Mouse (Mus musculus) limb, embryonic 12.5 days (tissue): ENCODE results near the gene Pik3r1. TPM values are rescaled to one million over a fixed set of nuclear protein-coding genes. Genes with fewer than 3 reads are reported as not detected.

Source experiments
- ATAC-seq: fragments of 200-750 bp; cut with Nextera tagmentation; 2 replicates; pipeline ENCODE4 v1.8.0; 2017; ENCODE audit warnings: low read depth, moderate TSS enrichment; ENCODE audit not compliant: insufficient number of reproducible peaks, insufficient read depth, low FRiP score, low TSS enrichment
- H3K27ac ChIP-seq: fragments of 300-500 bp; sonication (generic); 2 replicates; pipeline ENCODE4 v1.5.1; 2016; ENCODE audit warnings: mild to moderate bottlenecking, moderate library complexity
- H3K27me3 ChIP-seq: fragments of 300-500 bp; sonication (generic); 2 replicates; pipeline ENCODE4 v1.6.1; 2016; ENCODE audit warnings: mild to moderate bottlenecking, moderate library complexity
- H3K36me3 ChIP-seq: fragments of 300-500 bp; sonication (generic); 2 replicates; pipeline ENCODE4 v1.6.1; 2016; ENCODE audit warnings: mild to moderate bottlenecking, moderate library complexity
- H3K4me1 ChIP-seq: fragments of 300-500 bp; sonication (generic); replicated peaks from 2 replicates; pipeline ENCODE4 v1.6.1; 2016
- H3K4me2 ChIP-seq: fragments of 300-500 bp; sonication (generic); 2 replicates; pipeline ENCODE4 v1.6.1; 2016; ENCODE audit warnings: mild to moderate bottlenecking, moderate library complexity
- H3K4me3 ChIP-seq: fragments of 300-500 bp; sonication (generic); replicated peaks from 2 replicates; pipeline ENCODE4 v1.5.1; 2016; ENCODE audit warnings: mild to moderate bottlenecking
- H3K9ac ChIP-seq: fragments of 300-500 bp; sonication (generic); replicated peaks from 2 replicates; pipeline ENCODE4 v1.6.1; 2016; ENCODE audit warnings: mild to moderate bottlenecking, moderate library complexity
- H3K9me3 ChIP-seq: fragments of 300-500 bp; sonication (generic); 2 replicates; pipeline ENCODE4 v1.6.1; 2016; ENCODE audit warnings: mild to moderate bottlenecking, moderate library complexity
- WGBS: fragments of 180-500 bp; shearing (Covaris S2); methylation state at CpG from one replicate; pipeline ENCODE4 v1.1.7; 2016; 5-methylcytosine and 5-hydroxymethylcytosine counted together
- polyA plus RNA-seq: library from polyadenylated mRNA; unstranded; fragments of >200 nt; fragmentation: Nextera tagmentation; extraction: Ambion mirVana; gene quantifications from 2 replicates; pipeline ENCODE4 v1.2.1, GENCODE M21; 2016

The Pik3r1 gene
- polyA plus RNA-seq, 1 experiment from 2014 or later: 20.7 TPM

DNA sequence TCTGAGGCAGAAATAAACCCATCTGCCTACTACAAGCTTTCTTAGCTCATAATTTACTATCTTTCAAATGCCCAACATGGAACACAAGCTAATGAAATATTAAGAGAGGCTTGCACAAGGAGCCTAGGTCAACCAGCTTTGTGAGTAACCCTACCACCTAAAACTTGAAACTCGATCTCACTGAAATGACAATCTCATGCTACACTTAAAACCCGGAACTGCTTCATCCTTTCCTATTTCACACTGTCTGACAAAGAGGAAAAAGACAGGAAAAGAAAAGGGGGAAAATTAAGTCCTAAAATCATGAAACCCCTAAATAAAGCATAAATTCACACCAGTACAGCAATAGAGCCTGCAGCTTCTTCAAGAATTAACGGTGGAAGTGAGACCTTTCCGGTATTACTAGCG, 1.4 kb downstream of the Pik3r1 start:
- H3K27ac ChIP-seq: peak overlapping the region; percentile 92; the same call in 1 of the 2 replicates
- peak overlapping the region; percentile 92 for H3K4me2 ChIP-seq
- no peaks in the 10 kb centered on the region for H3K9me3 ChIP-seq
- no peaks in the 10 kb centered on the region; the same call in 1 of the 2 replicates for H3K27me3 ChIP-seq
- peak overlapping the region; percentile 86 for H3K9ac ChIP-seq
- WGBS: 1% methylated on average over 5 of the region's 5 CpGs
- no peak for ATAC-seq
- peaks cover 21% of the 10 kb centered on the region for H3K4me1 ChIP-seq
- peak overlapping the region; percentile 84 for H3K4me3 ChIP-seq
- no peaks in the 10 kb centered on the region for H3K36me3 ChIP-seq

DNA sequence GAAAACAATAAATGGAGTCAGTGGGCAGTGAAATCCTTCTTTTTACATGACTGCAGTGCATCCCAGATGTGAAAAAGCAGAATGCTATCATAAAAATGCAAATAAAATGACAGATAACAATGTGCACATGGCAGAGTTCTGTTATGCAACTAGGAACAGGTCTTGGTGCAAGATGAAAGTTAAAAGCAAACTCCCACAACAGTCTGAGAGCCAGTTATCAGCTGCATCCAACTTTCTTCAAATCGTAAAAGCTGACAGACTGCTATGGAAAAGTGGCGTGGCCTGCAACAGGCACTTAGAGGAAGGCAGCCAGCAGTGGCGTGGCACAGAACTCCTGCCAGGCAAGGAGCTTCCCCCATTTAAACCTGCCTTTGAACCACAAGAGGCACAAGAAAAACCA, 2.0 kb downstream of the Pik3r1 start:
- H3K4me1 ChIP-seq: peaks cover 22% of the 10 kb centered on the region
- 16% methylated on average over 3 of the region's 3 CpGs for WGBS
- H3K4me2 ChIP-seq: peak overlapping the region; percentile 92
- no peaks in the 10 kb centered on the region; the same call in 1 of the 2 replicates for H3K27me3 ChIP-seq
- no peaks in the 10 kb centered on the region for H3K9me3 ChIP-seq
- H3K27ac ChIP-seq: no peak overlapping the region
- H3K9ac ChIP-seq: no peak overlapping the region
- no peak for ATAC-seq
- peak overlapping the region; percentile 84 for H3K4me3 ChIP-seq
- no peaks in the 10 kb centered on the region for H3K36me3 ChIP-seq

GRCm38 (mm10) chr13:101764111-101764510, 3.9 kb downstream of the Pik3r1 start:
- H3K9me3 ChIP-seq: no peaks in the 10 kb centered on the region
- WGBS: 61% methylated on average over 5 of the region's 5 CpGs
- H3K4me1 ChIP-seq: peaks cover 34% of the 10 kb centered on the region
- no peaks in the 10 kb centered on the region; the same call in 1 of the 2 replicates for H3K27me3 ChIP-seq
- H3K9ac ChIP-seq: no peak overlapping the region
- ATAC-seq: no peak
- no peaks in the 10 kb centered on the region for H3K36me3 ChIP-seq
- no peak overlapping the region for H3K27ac ChIP-seq
- H3K4me3 ChIP-seq: no peak overlapping the region
- H3K4me2 ChIP-seq: peak overlapping the region; percentile 4; the same call in 1 of the 2 replicates

- WGBS: 91% methylated on average over 9 of the region's 9 CpGs
- no peaks in the 10 kb centered on the region for H3K9me3 ChIP-seq
- no peak overlapping the region for H3K4me2 ChIP-seq
- H3K27ac ChIP-seq: no peak overlapping the region
- no peaks in the 10 kb centered on the region; the same call in 1 of the 2 replicates for H3K27me3 ChIP-seq
- H3K36me3 ChIP-seq: no peaks in the 10 kb centered on the region
- no peak overlapping the region for H3K4me3 ChIP-seq
- no peak for ATAC-seq
- no peak overlapping the region for H3K9ac ChIP-seq
- peaks cover 36% of the 10 kb centered on the region for H3K4me1 ChIP-seq
Observed at GRCm38 (mm10) chr13:101763676-101764075, 4.3 kb downstream of the Pik3r1 start.

- WGBS: 79% methylated on average over 5 of the region's 5 CpGs
- H3K27me3 ChIP-seq: no peaks in the 10 kb centered on the region; the same call in 1 of the 2 replicates
- no peak overlapping the region for H3K4me3 ChIP-seq
- H3K4me1 ChIP-seq: peaks cover 40% of the 10 kb centered on the region
- no peak overlapping the region for H3K9ac ChIP-seq
- no peaks in the 10 kb centered on the region for H3K36me3 ChIP-seq
- H3K27ac ChIP-seq: no peak overlapping the region
- ATAC-seq: no peak
- H3K4me2 ChIP-seq: no peak overlapping the region
- H3K9me3 ChIP-seq: no peaks in the 10 kb centered on the region
Observed at GRCm38 (mm10) chr13:101763149-101763548, 4.9 kb downstream of the Pik3r1 start.

DNA sequence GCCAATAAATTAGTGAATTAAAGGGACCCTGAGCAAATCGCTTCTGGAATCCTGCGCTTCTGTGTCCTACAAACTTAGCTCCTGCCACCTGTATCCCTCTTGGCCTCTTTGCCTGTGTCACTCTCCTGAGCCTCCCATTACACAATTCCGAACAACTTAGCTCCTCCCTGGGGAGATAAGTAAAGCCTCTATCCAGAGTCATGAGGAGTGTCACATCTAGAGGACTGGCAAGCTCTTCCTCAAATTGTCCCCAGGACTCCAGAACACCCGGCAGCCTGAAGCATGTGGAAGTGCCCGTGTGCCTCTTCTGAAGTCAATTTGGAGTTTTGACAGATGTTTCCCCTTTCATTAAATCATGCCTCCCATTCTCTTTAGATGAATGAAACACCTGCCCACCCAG, 6.4 kb downstream of the Pik3r1 start:
- peaks cover 48% of the 10 kb centered on the region for H3K4me1 ChIP-seq
- H3K9me3 ChIP-seq: no peaks in the 10 kb centered on the region
- 64% methylated on average over 5 of the region's 5 CpGs for WGBS
- peaks cover 6% of the 10 kb centered on the region; the same call in 1 of the 2 replicates for H3K27me3 ChIP-seq
- no peak overlapping the region for H3K27ac ChIP-seq
- H3K36me3 ChIP-seq: peaks cover 6% of the 10 kb centered on the region; the same call in 1 of the 2 replicates
- no peak overlapping the region for H3K9ac ChIP-seq
- H3K4me3 ChIP-seq: no peak overlapping the region
- H3K4me2 ChIP-seq: no peak overlapping the region
- no peak for ATAC-seq

DNA sequence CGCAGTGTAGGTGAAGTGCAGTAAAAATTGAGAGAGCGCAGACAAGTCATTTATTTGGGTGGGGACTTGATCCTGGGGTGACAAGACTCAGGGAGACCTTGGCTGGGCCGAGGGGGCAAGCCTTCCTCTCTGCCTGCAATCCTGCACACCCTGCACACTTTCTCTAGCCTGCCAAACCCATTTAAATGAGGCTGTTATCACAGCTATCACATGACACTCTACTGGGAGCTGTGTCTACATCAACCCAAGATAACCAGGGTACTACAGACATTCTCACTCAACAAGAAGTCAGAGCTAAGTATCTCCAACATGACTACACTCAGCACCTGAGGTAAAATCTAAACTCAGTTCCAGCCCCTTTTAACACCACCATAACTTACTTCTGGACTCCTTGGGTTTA, 7.1 kb downstream of the Pik3r1 start:
- no peak overlapping the region for H3K4me3 ChIP-seq
- H3K27ac ChIP-seq: no peak overlapping the region
- 0 out of 2 replicates have a peak, but pooled peaks cover 6% of the 10 kb centered on the region for H3K27me3 ChIP-seq
- peaks cover 10% of the 10 kb centered on the region; the same call in 1 of the 2 replicates for H3K36me3 ChIP-seq
- peaks cover 42% of the 10 kb centered on the region for H3K4me1 ChIP-seq
- WGBS: 69% methylated on average over 3 of the region's 3 CpGs
- H3K4me2 ChIP-seq: no peak overlapping the region
- H3K9ac ChIP-seq: no peak overlapping the region
- H3K9me3 ChIP-seq: no peaks in the 10 kb centered on the region
- ATAC-seq: no peak

DNA sequence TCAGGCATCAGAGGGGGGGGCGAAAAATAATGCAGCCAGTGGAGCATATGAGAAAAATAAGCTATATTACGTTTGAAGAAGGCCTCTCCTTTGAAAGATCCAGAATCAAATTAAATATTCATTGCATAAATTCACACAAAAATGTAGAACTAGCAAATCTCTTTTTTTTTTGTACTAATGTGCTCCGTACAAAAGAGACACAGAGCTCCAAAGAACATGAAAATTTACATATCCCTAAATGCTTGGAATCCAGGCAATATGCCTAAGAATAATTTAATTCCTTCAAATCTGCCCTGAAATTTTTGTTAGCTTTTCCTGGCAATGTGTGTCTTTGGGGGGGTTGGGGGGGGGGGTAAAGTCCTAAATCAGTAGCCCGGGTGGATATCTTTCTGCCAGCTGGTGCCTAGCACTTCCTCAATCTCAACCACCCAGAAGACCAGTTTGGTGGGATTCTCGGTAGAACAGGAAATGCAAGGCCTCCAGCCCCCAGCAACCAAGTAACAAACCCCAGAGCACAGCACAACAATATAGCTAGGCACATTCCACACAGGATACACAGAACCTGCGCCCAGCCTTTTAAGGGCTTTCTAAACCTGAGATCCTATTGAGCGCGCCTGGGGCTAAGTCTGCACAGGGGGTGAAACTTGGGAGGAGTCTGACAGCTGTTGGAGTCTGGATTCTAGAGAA, 7.9 kb downstream of the Pik3r1 start:
- ATAC-seq: no peak
- Histone ChIP-seq H3K27me3 (0 out of 2 replicates have a peak, but pooled peaks cover 6% of the 10 kb centered on the region), H3K4me2 (no peak overlapping the region), H3K4me1 (peaks cover 37% of the 10 kb centered on the region), H3K27ac (no peak overlapping the region), H3K9ac (no peak overlapping the region), H3K9me3 (0 out of 2 replicates have a peak, but pooled peaks cover 4% of the 10 kb centered on the region), H3K4me3 (no peak overlapping the region), H3K36me3 (peaks cover 10% of the 10 kb centered on the region; the same call in 1 of the 2 replicates)
- 55% methylated on average over 8 of the region's 8 CpGs for WGBS

GRCm38 (mm10) chr13:101759281-101759871, 8.6 kb downstream of the Pik3r1 start:
- peaks cover 10% of the 10 kb centered on the region; the same call in 1 of the 2 replicates for H3K36me3 ChIP-seq
- no peak overlapping the region for H3K4me3 ChIP-seq
- 39% methylated on average over 3 of the region's 3 CpGs for WGBS
- 0 out of 2 replicates have a peak, but pooled peaks cover 4% of the 10 kb centered on the region for H3K9me3 ChIP-seq
- H3K27me3 ChIP-seq: 0 out of 2 replicates have a peak, but pooled peaks cover 7% of the 10 kb centered on the region
- H3K4me1 ChIP-seq: peaks cover 36% of the 10 kb centered on the region
- H3K4me2 ChIP-seq: no peak overlapping the region
- H3K27ac ChIP-seq: no peak overlapping the region
- ATAC-seq: no peak
- H3K9ac ChIP-seq: no peak overlapping the region

DNA sequence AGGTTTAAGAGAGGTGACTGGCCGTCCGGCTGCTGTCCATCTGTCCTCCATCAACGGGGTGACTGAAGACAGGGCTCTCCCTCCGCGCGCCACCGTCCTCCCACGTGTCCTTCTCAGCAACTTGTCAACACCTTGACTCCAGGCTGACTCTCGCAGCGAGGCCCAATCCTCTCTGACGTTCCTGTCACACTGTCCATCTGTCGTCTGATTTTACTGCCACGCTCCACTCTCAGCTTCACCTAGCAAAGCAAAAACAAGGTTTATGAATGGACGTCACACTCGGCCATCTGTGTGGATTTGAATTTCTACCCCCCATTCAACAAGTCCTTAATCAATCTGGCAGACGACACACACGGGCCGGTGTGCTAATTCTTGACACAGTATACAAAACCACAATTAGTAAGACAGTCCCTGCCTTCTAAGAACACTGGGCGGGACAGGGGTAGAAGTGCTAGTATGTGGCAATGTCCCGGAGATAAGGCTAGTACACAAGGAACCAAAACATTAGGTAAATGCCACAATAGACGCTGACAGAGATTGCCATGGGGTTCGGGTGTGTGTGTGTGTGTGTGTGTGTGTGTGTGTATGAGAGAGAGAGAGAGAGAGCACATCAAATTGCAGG, 10.1 kb downstream of the Pik3r1 start:
- H3K27me3 ChIP-seq: peaks cover 8% of the 10 kb centered on the region; the same call in 1 of the 2 replicates
- peaks cover 10% of the 10 kb centered on the region; the same call in 1 of the 2 replicates for H3K36me3 ChIP-seq
- no peak overlapping the region for H3K27ac ChIP-seq
- ATAC-seq: no peak
- 0 out of 2 replicates have a peak, but pooled peaks cover 4% of the 10 kb centered on the region for H3K9me3 ChIP-seq
- no peak overlapping the region for H3K4me3 ChIP-seq
- H3K4me2 ChIP-seq: no peak overlapping the region
- peaks cover 34% of the 10 kb centered on the region for H3K4me1 ChIP-seq
- WGBS: 62% methylated on average over 22 of the region's 22 CpGs
- no peak overlapping the region for H3K9ac ChIP-seq

- H3K27me3 ChIP-seq: peaks cover 8% of the 10 kb centered on the region; the same call in 1 of the 2 replicates
- peaks cover 30% of the 10 kb centered on the region for H3K4me1 ChIP-seq
- no peak for ATAC-seq
- H3K4me2 ChIP-seq: no peak overlapping the region
- 80% methylated on average over 2 of the region's 2 CpGs for WGBS
- H3K27ac ChIP-seq: no peak overlapping the region
- H3K4me3 ChIP-seq: no peak overlapping the region
- H3K9ac ChIP-seq: no peak overlapping the region
- 0 out of 2 replicates have a peak, but pooled peaks cover 4% of the 10 kb centered on the region for H3K9me3 ChIP-seq
- H3K36me3 ChIP-seq: peaks cover 10% of the 10 kb centered on the region; the same call in 1 of the 2 replicates
Observed at GRCm38 (mm10) chr13:101755228-101755627, 12.8 kb downstream of the Pik3r1 start.
